Mouse (Mus musculus) heart, embryonic 16.5 days (tissue): Measurements from ENCODE around the gene Prkce. TPM values are rescaled to one million over a fixed set of nuclear protein-coding genes. Genes with fewer than 3 reads are reported as not detected.
A peak's percentile ranks its signal among the peaks of the same experiment; 100 is the strongest.

Experiments used
- ATAC-seq: fragments of 200-750 bp; cut with Nextera tagmentation; replicated peaks from 2 replicates; pipeline ENCODE4 v1.8.0; 2017; ENCODE audit warnings: moderate number of reproducible peaks; ENCODE audit not compliant: insufficient read depth, low FRiP score; ENCODE audit errors: extremely low read depth
- H3K27ac ChIP-seq: fragments of 300-500 bp; sonication (generic); 2 replicates; pipeline ENCODE4 v1.5.1; 2014; ENCODE audit warnings: mild to moderate bottlenecking, low read length, control low read depth, moderate library complexity
- H3K27me3 ChIP-seq: fragments of 300-500 bp; sonication (generic); 2 replicates; pipeline ENCODE4 v1.6.1; 2014; ENCODE audit warnings: low read length, mixed read lengths; ENCODE audit not compliant: control insufficient read depth, insufficient read depth
- H3K36me3 ChIP-seq: fragments of 300-500 bp; sonication (generic); 2 replicates; pipeline ENCODE4 v1.6.1; 2014; ENCODE audit not compliant: control insufficient read depth, insufficient read depth
- H3K4me1 ChIP-seq: fragments of 300-500 bp; sonication (generic); 2 replicates; pipeline ENCODE4 v1.6.1; 2014; ENCODE audit warnings: low read length, mixed read lengths; ENCODE audit not compliant: control insufficient read depth, insufficient read depth
- H3K4me2 ChIP-seq: fragments of 300-500 bp; sonication (generic); 2 replicates; pipeline ENCODE4 v1.6.1; 2014; ENCODE audit warnings: low read depth, mild to moderate bottlenecking, control low read depth, low read length
- H3K4me3 ChIP-seq: fragments of 300-500 bp; sonication (generic); 2 replicates; pipeline ENCODE4 v1.5.1; 2014; ENCODE audit warnings: mild to moderate bottlenecking, control low read depth, low read length
- H3K9ac ChIP-seq: fragments of 300-500 bp; sonication (generic); 2 replicates; pipeline ENCODE4 v1.6.1; 2014; ENCODE audit warnings: low read length, control low read depth
- H3K9me3 ChIP-seq: fragments of 300-500 bp; sonication (generic); replicated peaks from 2 replicates; pipeline ENCODE4 v1.6.1; 2016; ENCODE audit warnings: low read length; ENCODE audit not compliant: control insufficient read depth
- WGBS: fragments of 180-500 bp; shearing (Covaris S2); extraction: QIAGEN DNeasy Blood & Tissue Kit; methylation state at CpG from one replicate; pipeline ENCODE4 v1.1.7; 2014; 5-methylcytosine and 5-hydroxymethylcytosine counted together
- polyA plus RNA-seq: library from polyadenylated mRNA; unstranded; fragments of >200 nt; fragmentation: Nextera tagmentation; extraction: Ambion mirVana; gene quantifications from 2 replicates; pipeline ENCODE4 v1.2.1, GENCODE M21; 2015

The Prkce gene
- polyA plus RNA-seq, 1 experiment from 2014 or later, result 6.0 TPM

DNA sequence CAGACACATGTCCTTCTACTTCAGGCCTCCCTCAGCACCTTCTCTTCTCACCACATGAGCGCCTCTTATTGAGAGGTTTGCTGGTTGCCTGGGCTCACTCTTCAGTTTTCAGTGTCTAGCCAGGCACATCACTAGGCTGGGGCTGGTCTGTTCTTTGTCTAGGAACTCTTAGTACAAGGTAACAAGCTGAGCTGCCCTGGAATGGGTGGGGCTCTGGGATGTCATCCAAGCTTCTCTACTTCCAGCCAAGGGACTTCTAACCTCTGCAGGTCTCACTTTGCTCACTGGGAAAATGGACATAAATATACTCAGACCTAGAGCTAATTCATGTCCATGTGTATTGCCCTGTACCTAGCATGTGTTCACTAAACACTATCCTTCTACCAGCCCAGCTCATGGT is 230.6 kb downstream of the Prkce start:
- peaks cover 23% of the 10 kb centered on the region for H3K4me1 ChIP-seq

DNA sequence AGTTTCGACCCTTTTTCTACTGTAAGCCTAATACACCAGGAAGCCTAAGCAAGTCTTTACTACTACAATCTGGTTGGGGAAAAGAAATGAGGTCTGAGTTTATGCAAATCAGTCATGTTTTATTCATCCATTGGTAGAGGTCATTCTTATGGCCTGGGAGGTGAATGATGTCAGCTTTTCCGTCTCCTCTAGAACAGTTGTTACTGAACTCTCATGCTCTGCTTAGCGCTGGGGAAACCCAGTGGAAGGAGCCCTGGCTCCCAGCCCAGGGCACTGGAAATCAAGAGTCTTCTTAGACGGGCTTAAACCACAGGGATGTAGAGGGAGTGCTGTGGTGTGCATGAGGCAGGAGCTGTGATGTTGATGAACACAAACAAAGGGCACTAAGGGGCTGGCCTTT is 232.4 kb downstream of the Prkce start:
- no peaks in the 10 kb centered on the region for H3K27me3 ChIP-seq
- peak overlapping the region; percentile 63 for H3K27ac ChIP-seq
- peaks cover 25% of the 10 kb centered on the region for H3K4me1 ChIP-seq
- H3K9ac ChIP-seq, result no peak overlapping the region
- H3K4me3 ChIP-seq, result no peak overlapping the region
- WGBS, result 35% methylated on average over 4 of the region's 4 CpGs
- ATAC-seq, result peak; percentile 76
- H3K4me2 ChIP-seq, result no peak overlapping the region
- no peaks in the 10 kb centered on the region for H3K36me3 ChIP-seq
- H3K9me3 ChIP-seq, result no peaks in the 10 kb centered on the region

More for the DNA sequence above, 230.6 kb downstream of the Prkce start:
- H3K27ac ChIP-seq, result peak overlapping the region; percentile 45; the same call in 1 of the 2 replicates
- no peaks in the 10 kb centered on the region for H3K9me3 ChIP-seq
- H3K9ac ChIP-seq, result no peak overlapping the region
- H3K27me3 ChIP-seq, result no peaks in the 10 kb centered on the region
- 0 out of 2 replicates have a peak, but pooled peaks have one; percentile 28 for ATAC-seq
- no peak overlapping the region for H3K4me2 ChIP-seq
- no peaks in the 10 kb centered on the region for H3K36me3 ChIP-seq
- H3K4me3 ChIP-seq, result no peak overlapping the region
- 79% methylated on average over 1 of the region's 1 CpGs for WGBS

DNA sequence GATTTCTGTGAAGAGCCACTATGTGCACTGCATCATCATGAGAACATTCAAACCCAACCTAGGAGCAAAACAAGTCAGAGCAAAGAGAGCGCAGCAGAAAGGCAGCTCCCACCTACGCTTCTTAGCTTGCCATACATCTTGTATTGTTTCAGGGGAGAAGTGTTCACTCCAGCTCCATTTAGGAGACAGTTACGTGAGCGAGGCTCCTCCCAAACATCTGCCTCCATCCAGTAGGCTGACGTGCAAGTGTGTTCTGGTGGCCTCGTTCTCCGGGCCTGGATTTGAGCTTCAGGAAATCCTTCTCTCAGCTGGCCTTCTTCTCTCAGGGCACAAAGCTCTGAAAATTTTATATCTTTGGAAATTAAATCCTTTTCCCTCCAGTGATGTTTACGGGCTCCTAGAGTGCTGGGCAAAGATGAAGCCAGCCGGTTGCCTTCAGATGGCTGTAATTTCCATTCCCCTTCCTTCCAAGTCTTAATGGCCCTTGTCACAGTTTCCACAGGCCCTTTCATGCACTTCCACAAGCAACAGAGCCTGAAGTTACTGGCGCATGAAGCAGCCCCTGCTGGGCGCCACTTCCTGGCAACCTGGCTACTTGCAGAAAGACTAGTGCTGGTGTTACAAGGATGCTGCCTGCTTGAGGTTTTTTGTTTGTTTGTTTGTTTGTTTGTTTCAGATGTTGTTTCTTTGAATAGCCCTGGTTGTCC is 237.4 kb downstream of the Prkce start:
- 82% methylated on average over 11 of the region's 11 CpGs for WGBS
- H3K9me3 ChIP-seq, result no peaks in the 10 kb centered on the region
- H3K9ac ChIP-seq, result no peak overlapping the region
- H3K36me3 ChIP-seq, result no peaks in the 10 kb centered on the region
- H3K27me3 ChIP-seq, result no peaks in the 10 kb centered on the region
- no peak overlapping the region for H3K4me3 ChIP-seq
- peaks cover 17% of the 10 kb centered on the region for H3K4me1 ChIP-seq
- no peak overlapping the region for H3K27ac ChIP-seq
- H3K4me2 ChIP-seq, result no peak overlapping the region
- ATAC-seq, result no peak

DNA sequence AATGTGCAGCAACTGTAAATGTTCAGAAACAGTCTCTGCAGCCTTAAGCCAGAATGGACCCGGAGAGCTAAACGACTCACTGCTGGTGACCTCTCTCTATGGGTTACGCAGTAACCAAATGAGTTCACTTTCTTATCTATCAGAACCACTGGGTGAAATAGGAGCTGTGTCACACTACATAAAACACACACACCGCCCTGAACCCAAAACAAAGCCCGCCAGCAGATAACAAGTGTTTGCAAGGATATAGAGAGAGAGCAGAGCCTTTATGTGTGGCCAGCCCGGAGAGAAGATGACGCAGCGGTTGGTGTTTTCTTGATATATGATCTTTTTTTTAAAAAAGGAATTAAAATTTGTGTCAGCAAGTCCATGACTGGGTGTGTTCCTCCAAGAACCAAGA is 238.1 kb downstream of the Prkce start:
- WGBS, result 51% methylated on average over 8 of the region's 8 CpGs
- H3K9ac ChIP-seq, result no peak overlapping the region
- no peak for ATAC-seq
- peaks cover 10% of the 10 kb centered on the region for H3K4me1 ChIP-seq
- no peak overlapping the region for H3K4me3 ChIP-seq
- H3K36me3 ChIP-seq, result no peaks in the 10 kb centered on the region
- H3K27me3 ChIP-seq, result no peaks in the 10 kb centered on the region
- no peaks in the 10 kb centered on the region for H3K9me3 ChIP-seq
- H3K27ac ChIP-seq, result no peak overlapping the region
- H3K4me2 ChIP-seq, result no peak overlapping the region

DNA sequence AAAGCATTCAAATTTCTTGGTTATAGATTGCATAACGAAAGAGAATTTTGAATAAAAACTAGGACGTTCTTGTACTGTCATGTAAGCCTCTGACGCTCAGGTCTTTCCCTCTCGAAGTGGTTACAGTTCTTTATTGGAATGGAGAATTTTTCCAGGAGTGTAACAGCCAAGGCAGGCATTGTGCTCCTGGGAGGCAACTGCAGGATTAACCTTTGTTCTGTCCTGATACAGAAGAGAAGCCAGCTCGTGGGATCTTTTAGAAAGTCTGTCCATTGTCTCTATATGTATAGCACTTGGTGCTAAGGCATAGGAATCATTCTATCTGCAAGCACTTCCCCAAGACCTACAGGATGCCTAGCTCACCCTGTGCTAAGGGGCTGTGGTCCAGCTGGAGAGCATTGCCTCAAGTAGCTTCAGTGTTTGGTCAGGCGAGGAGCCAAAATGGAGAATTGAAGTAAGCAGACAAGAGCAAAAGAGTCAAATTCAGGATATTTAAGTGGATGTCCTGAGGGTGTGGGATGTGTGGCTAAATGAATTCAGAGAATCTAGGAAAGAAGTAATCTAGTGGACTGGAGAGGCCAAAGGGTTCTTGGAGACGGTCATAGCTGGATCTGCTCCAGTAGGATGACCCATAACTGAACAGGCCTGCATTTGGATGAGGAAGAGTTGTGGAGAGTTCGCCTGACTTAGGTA is 240.5 kb downstream of the Prkce start:
- Histone ChIP-seq H3K9ac (no peak overlapping the region), H3K4me3 (no peak overlapping the region), H3K4me2 (no peak overlapping the region), H3K4me1 (peaks cover 20% of the 10 kb centered on the region), H3K27ac (no peak overlapping the region), H3K9me3 (no peaks in the 10 kb centered on the region), H3K27me3 (no peaks in the 10 kb centered on the region), H3K36me3 (no peaks in the 10 kb centered on the region)
- WGBS, result 78% methylated on average over 8 of the region's 8 CpGs
- ATAC-seq, result no peak

DNA sequence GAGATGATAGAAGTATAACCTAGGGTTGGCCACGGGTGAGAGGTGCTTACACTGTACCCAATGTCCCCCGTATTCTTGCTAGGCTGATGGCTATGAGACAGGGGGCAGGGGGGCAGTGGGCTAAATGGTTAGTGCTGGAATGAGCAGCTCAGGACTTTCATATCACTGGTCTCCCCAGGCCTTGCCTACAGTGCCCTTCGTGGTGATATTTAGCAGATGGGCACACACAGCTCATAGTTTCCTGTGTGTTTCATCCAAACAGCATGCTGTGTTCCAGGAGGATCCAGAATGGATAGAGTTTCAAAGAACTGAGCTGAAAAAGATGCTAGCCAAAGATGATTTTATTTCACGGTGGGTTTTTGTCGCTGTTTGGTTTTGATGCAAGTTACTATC is 241.0 kb downstream of the Prkce start:
- no peaks in the 10 kb centered on the region for H3K36me3 ChIP-seq
- H3K4me1 ChIP-seq, result peaks cover 20% of the 10 kb centered on the region
- H3K27ac ChIP-seq, result no peak overlapping the region
- H3K9ac ChIP-seq, result no peak overlapping the region
- no peaks in the 10 kb centered on the region for H3K27me3 ChIP-seq
- no peak for ATAC-seq
- no peak overlapping the region for H3K4me2 ChIP-seq
- no peak overlapping the region for H3K4me3 ChIP-seq
- WGBS, result 87% methylated on average over 5 of the region's 5 CpGs
- H3K9me3 ChIP-seq, result no peaks in the 10 kb centered on the region

DNA sequence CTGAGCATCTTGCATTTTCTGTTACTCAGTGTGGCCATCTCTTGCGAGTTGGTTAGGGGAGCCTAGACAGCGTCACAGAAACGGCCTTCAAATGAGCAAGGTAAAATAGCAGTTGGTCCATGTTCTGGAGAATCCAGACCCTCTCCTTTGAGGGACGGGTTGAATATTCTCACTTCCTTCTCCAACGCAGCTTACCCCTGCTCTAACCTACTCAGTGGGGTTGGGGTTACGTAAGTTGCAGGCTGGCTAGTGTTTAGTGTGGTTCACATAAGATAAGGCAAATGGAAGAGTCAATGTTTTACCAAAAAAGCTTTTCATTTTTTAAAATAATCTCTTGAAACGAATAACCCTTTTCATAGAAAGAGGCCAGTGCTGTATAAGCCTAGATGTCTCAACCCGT is 241.9 kb downstream of the Prkce start:
- ATAC-seq, result no peak
- no peaks in the 10 kb centered on the region for H3K36me3 ChIP-seq

DNA sequence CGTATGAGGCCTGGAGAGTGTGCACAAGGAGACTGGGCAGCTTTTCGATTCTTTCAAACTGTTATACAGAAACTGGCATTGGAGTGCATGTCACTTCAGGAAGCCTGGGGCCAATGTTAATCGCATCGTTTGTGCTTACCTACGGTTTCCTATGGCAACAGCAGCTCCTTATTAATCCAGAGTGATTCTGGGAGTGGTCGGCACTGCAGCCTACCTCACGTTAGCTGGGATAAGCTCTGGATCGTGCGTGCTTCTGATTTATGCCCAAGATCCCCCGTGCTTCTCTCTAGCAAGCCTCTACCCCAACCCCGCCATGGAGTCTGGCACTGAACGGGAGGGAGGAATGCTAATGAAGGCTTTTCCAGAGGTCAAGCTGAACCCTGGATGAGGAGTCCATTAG is 242.9 kb downstream of the Prkce start:
- 83% methylated on average over 12 of the region's 12 CpGs for WGBS
- peaks cover 17% of the 10 kb centered on the region for H3K4me1 ChIP-seq
- no peak overlapping the region for H3K27ac ChIP-seq
- ATAC-seq, result no peak
- H3K9me3 ChIP-seq, result no peaks in the 10 kb centered on the region
- no peak overlapping the region for H3K4me2 ChIP-seq
- no peaks in the 10 kb centered on the region for H3K27me3 ChIP-seq
- no peaks in the 10 kb centered on the region for H3K36me3 ChIP-seq
- H3K4me3 ChIP-seq, result no peak overlapping the region
- no peak overlapping the region for H3K9ac ChIP-seq

More for the DNA sequence above, 241.9 kb downstream of the Prkce start:
- Histone ChIP-seq H3K27me3 (no peaks in the 10 kb centered on the region), H3K4me1 (peaks cover 20% of the 10 kb centered on the region), H3K27ac (no peak overlapping the region), H3K9ac (no peak overlapping the region), H3K4me3 (no peak overlapping the region), H3K9me3 (no peaks in the 10 kb centered on the region), H3K4me2 (no peak overlapping the region)
- WGBS, result 86% methylated on average over 8 of the region's 8 CpGs

DNA sequence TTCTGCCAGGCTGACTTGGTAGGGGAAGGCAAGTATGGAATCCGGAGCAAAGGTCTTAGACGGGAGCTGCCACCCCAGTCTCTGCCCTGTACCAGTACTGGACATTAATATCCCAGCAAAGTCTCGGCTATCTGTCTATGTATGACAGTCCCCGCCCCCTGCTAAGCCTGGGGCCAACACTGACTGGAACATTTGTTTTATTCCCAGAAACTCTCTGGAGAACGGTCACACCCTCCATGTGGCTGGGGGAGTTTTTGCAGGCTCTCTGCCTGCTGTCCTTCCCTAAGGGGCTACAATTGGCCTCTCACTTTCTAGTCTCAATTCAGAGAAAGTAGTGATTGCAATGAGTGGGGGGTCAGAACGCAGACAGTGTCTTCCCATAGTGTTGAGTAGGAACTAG is 244.6 kb downstream of the Prkce start:
- H3K27ac ChIP-seq, result no peak overlapping the region
- no peaks in the 10 kb centered on the region for H3K36me3 ChIP-seq
- WGBS, result 51% methylated on average over 6 of the region's 6 CpGs
- peak; percentile 58; the same call in 1 of the 2 replicates for ATAC-seq
- H3K4me1 ChIP-seq, result peaks cover 14% of the 10 kb centered on the region
- H3K4me2 ChIP-seq, result no peak overlapping the region
- no peak overlapping the region for H3K9ac ChIP-seq
- no peaks in the 10 kb centered on the region for H3K9me3 ChIP-seq
- H3K4me3 ChIP-seq, result no peak overlapping the region
- no peaks in the 10 kb centered on the region for H3K27me3 ChIP-seq
